Comparison of ENCODE assay signal across 8 mouse cellular contexts in genomic region chr11:3203771-3204170, GRCm38 (mm10). TPM values are rescaled to one million over a fixed set of nuclear protein-coding genes. Genes with fewer than 3 reads are reported as not detected.
DNase-seq lines count a peak whose midpoint lies in the region; ATAC-seq and TF ChIP-seq lines count a peak whose summit lies in the region.

No protein-coding gene starts in this region.

- peaks cover 9% of the 10 kb centered on the region for H3K4me1 ChIP-seq in hindbrain, embryonic 10.5 days (replicated peaks)
- H3K4me1 ChIP-seq in hindbrain, embryonic 16.5 days (ENCODE audit: control insufficient read depth, insufficient read depth, low read depth, low read length) = 0 out of 2 replicates have a peak, but pooled peaks cover 4% of the 10 kb centered on the region
- peaks cover 3% of the 10 kb centered on the region; the same call in 1 of the 2 replicates for H3K4me1 ChIP-seq in forebrain, embryonic 16.5 days (replicated peaks; ENCODE audit: control insufficient read depth, insufficient read depth, low read length)
- peaks cover 5% of the 10 kb centered on the region; the same call in 1 of the 2 replicates for H3K4me1 ChIP-seq in liver, postnatal 0 days (ENCODE audit: insufficient read depth)

- ATAC-seq in hindbrain, embryonic 16.5 days = no peak
- no peak for ATAC-seq in forebrain, embryonic 16.5 days
- no peak for ATAC-seq in liver, postnatal 0 days

- H3K27ac ChIP-seq in hindbrain, embryonic 10.5 days = no peak overlapping the region
- H3K27ac ChIP-seq in hindbrain, embryonic 16.5 days (ENCODE audit: low read depth, low read length) = no peak overlapping the region
- no peak overlapping the region for H3K27ac ChIP-seq in forebrain, embryonic 16.5 days (ENCODE audit: low read length)
- no peak overlapping the region for H3K27ac ChIP-seq in liver, postnatal 0 days (ENCODE audit: low read depth)

- intact Hi-C loops in left cerebral cortex, postnatal 36 days (cut with DNase I) = no loop called here

- H3K9me3 ChIP-seq in hindbrain, embryonic 10.5 days = no peaks in the 10 kb centered on the region
- no peaks in the 10 kb centered on the region for H3K9me3 ChIP-seq in hindbrain, embryonic 16.5 days (ENCODE audit: control insufficient read depth, low read length)
- H3K9me3 ChIP-seq in forebrain, embryonic 16.5 days (ENCODE audit: control insufficient read depth, low read length) = no peaks in the 10 kb centered on the region
- no peaks in the 10 kb centered on the region for H3K9me3 ChIP-seq in liver, postnatal 0 days (ENCODE audit: low read length)

- H3K9ac ChIP-seq in hindbrain, embryonic 16.5 days (ENCODE audit: low read depth, low read length) = no peak overlapping the region
- H3K9ac ChIP-seq in forebrain, embryonic 16.5 days (replicated peaks; ENCODE audit: low read depth, low read length) = no peak overlapping the region
- H3K9ac ChIP-seq in liver, postnatal 0 days (replicated peaks) = peak overlapping the region; percentile 64; the same call in 1 of the 2 replicates

- DNase-seq in hindbrain, embryonic 10.5 days (ENCODE audit: low spot score) = no peak
- peak; percentile 27 for DNase-seq in MN1 (ENCODE audit: low spot score)
- no peak for DNase-seq in liver, postnatal 0 days
- no peak for DNase-seq in retina, postnatal 1 day
- DNase-seq in left cerebral cortex, postnatal 36 days (ENCODE audit: low spot score in 2 of 2) = no peak
- no peak for DNase-seq in kidney, adult 18-20 months

- WGBS in hindbrain, embryonic 10.5 days = 90% methylated on average over 2 of the region's 2 CpGs
- 88% methylated on average over 2 of the region's 2 CpGs for WGBS in hindbrain, embryonic 16.5 days
- WGBS in forebrain, embryonic 16.5 days = 71% methylated on average over 2 of the region's 2 CpGs
- whole genome bisulfite sequencing in liver, postnatal 0 days (ENCODE audit: insufficient replicate concordance) = 48% methylated on average over 2 of the region's 2 CpGs

- H3K27me3 ChIP-seq in hindbrain, embryonic 10.5 days (ENCODE audit: insufficient read depth, poor library complexity, severe bottlenecking) = no peaks in the 10 kb centered on the region
- H3K27me3 ChIP-seq in hindbrain, embryonic 16.5 days (replicated peaks; ENCODE audit: control insufficient read depth, insufficient read depth, low read length) = no peaks in the 10 kb centered on the region
- H3K27me3 ChIP-seq in forebrain, embryonic 16.5 days (replicated peaks; ENCODE audit: control insufficient read depth, insufficient read depth, low read length) = no peaks in the 10 kb centered on the region
- no peaks in the 10 kb centered on the region for H3K27me3 ChIP-seq in liver, postnatal 0 days (ENCODE audit: insufficient read depth, low read length)

- H3K36me3 ChIP-seq in hindbrain, embryonic 10.5 days = peaks cover 46% of the 10 kb centered on the region
- peaks cover 7% of the 10 kb centered on the region; the same call in 1 of the 2 replicates for H3K36me3 ChIP-seq in hindbrain, embryonic 16.5 days (ENCODE audit: control insufficient read depth, insufficient read depth, low read length)
- peaks cover 7% of the 10 kb centered on the region for H3K36me3 ChIP-seq in forebrain, embryonic 16.5 days (ENCODE audit: control insufficient read depth, insufficient read depth)
- peaks cover 27% of the 10 kb centered on the region for H3K36me3 ChIP-seq in liver, postnatal 0 days (replicated peaks; ENCODE audit: insufficient read depth, low read length)

- no peak for TF ChIP-seq CTCF in liver, postnatal 0 days (IDR thresholded peaks at IDR 0.05; ENCODE audit: low read depth)

- H3K4me2 ChIP-seq in hindbrain, embryonic 16.5 days (ENCODE audit: low read length) = no peak overlapping the region
- peak overlapping the region; percentile 38 for H3K4me2 ChIP-seq in forebrain, embryonic 16.5 days (ENCODE audit: low read length)
- H3K4me2 ChIP-seq in liver, postnatal 0 days (ENCODE audit: low read depth, low read length) = peak overlapping the region; percentile 44

- H3K4me3 ChIP-seq in hindbrain, embryonic 10.5 days = peak overlapping the region; percentile 51
- H3K4me3 ChIP-seq in hindbrain, embryonic 16.5 days (ENCODE audit: low read length) = no peak overlapping the region
- H3K4me3 ChIP-seq in forebrain, embryonic 16.5 days (replicated peaks; ENCODE audit: low read length) = no peak overlapping the region
- H3K4me3 ChIP-seq in liver, postnatal 0 days (ENCODE audit: low read depth, low read length) = peak overlapping the region; percentile 50

- no peak for TF ChIP-seq EP300 in liver, postnatal 0 days (IDR thresholded peaks at IDR 0.05; ENCODE audit: low read depth)

RNA-seq across cellular contexts. Expression of gene Eif4enif1, which starts 1.6 kb away (rescaled TPM):
- 48.4 and 58.1 TPM in 2 replicates for polyA plus RNA-seq in hindbrain, embryonic 10.5 days (2016; fragmentation: Nextera tagmentation; extraction: Ambion mirVana)
- 36.8 and 48.0 TPM in 2 replicates for polyA plus RNA-seq in hindbrain, embryonic 16.5 days (2015; fragmentation: Nextera tagmentation; extraction: Ambion mirVana)
- 40.9 and 54.9 TPM in 2 replicates for polyA plus RNA-seq in forebrain, embryonic 16.5 days (2015; fragmentation: Nextera tagmentation; extraction: Ambion mirVana)
- 12.6 and 14.9 TPM in 2 replicates for polyA plus RNA-seq in liver, postnatal 0 days (2015; fragmentation: Nextera tagmentation; extraction: Ambion mirVana)
- 10 to 100 TPM; 57.4 to 72.3 TPM for total RNA-seq in left cerebral cortex, postnatal 36 days (2021)

RNA-seq across cellular contexts. Expression of gene Sfi1, which starts 10.5 kb away (rescaled TPM):
- 12.7 and 14.4 TPM in 2 replicates for polyA plus RNA-seq in hindbrain, embryonic 10.5 days (2016; fragmentation: Nextera tagmentation; extraction: Ambion mirVana)
- 14.3 and 16.4 TPM in 2 replicates for polyA plus RNA-seq in hindbrain, embryonic 16.5 days (2015; fragmentation: Nextera tagmentation; extraction: Ambion mirVana)
- 17.2 and 23.9 TPM in 2 replicates for polyA plus RNA-seq in forebrain, embryonic 16.5 days (2015; fragmentation: Nextera tagmentation; extraction: Ambion mirVana)
- 2.3 and 3.1 TPM in 2 replicates for polyA plus RNA-seq in liver, postnatal 0 days (2015; fragmentation: Nextera tagmentation; extraction: Ambion mirVana)
- 10 to 100 TPM; 43.7 to 73.1 TPM for total RNA-seq in left cerebral cortex, postnatal 36 days (2021)

Comparison
In these comparisons a context has a peak if more than half of its experiments do, and no peak if none do; other contexts are left out.
1. H3K4me3 ChIP-seq: peak in hindbrain, embryonic 10.5 days (single experiment) and liver, postnatal 0 days (single experiment); none in hindbrain, embryonic 16.5 days (single experiment) and forebrain, embryonic 16.5 days (single experiment).